Mouse (Mus musculus) gastrocnemius, postnatal 4 days (tissue): ENCODE data around the gene Bicra. TPM values are rescaled to one million over a fixed set of nuclear protein-coding genes. Genes with fewer than 3 reads are reported as not detected.

ENCODE experiments used
- DNase-seq, 2 experiments: peaks; one replicate each; pipeline ENCODE4 v3.0.0; 2021 to 2022; ENCODE audit warnings: low spot score in 2 of 2, mixed read lengths in 2 of 2
- total RNA-seq, 2 experiments: library from RNA; stranded (reverse); gene quantifications; 2 replicates each; pipeline ENCODE4 v1.2.3; 2021

Gene Bicra
- total RNA-seq, 2 experiments from 2014 or later = 12.1 to 12.6 TPM

DNA sequence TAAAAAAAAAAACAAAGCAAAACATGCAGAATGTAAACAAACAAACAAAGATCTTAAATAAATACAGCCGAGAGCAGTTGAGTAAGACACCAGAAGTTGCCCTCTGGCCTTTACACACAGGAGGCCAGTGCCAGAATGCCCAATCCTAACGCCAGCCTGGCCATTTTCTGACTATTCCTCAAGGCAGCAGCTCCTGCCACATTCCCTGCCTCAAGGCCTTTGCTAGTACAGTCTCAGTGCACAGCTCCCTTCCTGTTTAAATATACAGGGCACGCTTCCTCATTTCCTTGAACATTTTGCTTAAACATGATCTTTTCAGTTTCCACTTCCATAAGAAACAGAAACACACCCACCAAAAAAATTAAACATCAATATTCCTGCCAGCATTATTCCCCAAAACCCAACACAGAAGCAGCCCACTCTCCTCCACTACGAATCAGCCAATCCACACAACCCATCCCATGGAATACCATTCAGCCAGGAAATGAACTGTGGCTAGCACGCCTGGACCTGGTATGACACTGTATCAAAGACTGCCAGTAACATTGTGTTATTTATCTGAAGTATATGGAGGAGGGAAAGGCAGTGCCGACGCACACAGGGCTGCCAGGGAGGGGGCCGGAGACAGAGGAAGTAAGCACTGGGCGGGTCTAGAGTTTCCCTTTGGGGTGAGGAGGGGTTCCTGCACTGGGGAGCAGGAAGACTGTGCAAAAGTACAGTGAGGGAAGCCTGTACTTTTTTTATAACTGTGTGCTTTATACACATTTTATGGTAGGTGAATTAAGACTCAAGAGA is 29.5 kb downstream of the Bicra start:
- DNase-seq = no peak

DNA sequence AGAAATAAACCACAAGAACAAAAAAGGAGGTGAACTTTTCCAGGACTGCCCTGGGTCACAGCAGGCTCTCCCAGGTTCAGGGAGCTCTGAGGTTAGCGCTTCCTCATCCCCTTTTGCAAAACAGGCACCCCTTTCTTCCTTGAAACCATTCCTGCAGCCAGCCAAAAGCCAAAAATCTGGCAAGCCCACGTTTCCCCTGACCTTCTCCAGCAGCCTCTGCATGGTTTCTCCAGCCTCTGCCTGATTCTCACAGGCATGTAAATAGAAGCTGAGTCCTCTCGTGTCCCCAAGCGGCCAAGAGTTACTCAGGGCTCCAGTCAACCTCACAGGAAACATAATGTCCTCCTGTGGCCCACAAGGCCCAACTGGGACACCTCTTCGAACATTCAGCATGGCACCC is 32.3 kb downstream of the Bicra start:
- no peak for DNase-seq

DNA sequence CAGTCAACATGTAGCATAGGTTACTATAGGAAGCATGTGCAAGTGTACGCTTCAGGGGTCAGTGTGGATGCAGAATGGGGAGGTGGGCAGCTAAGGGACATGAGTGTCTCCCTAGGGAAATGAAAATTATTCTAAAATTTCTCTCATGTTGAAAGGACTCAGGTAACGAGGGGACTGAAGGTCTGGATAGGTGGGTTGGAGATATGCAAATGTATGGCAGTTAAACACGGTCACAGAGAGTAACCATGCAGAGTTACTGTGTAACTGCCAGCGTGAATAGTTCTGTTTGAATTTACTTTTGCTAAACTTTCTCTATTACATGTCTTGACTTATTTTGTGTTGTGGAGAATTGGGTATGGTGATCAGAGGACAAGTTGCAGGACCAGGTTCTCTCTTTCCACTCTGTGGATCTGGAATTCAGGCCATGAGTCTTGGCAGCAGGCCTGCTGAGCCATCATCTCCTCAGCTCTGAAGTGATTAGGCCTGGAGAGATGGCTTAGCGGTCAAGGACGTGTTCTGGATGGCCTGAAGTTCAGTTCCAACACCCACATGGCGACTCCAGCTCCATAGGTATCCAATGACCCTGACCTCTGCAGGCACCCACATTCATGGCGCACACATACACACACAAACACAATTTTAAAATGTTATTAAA is 33.1 kb downstream of the Bicra start:
- no peak for DNase-seq

DNA sequence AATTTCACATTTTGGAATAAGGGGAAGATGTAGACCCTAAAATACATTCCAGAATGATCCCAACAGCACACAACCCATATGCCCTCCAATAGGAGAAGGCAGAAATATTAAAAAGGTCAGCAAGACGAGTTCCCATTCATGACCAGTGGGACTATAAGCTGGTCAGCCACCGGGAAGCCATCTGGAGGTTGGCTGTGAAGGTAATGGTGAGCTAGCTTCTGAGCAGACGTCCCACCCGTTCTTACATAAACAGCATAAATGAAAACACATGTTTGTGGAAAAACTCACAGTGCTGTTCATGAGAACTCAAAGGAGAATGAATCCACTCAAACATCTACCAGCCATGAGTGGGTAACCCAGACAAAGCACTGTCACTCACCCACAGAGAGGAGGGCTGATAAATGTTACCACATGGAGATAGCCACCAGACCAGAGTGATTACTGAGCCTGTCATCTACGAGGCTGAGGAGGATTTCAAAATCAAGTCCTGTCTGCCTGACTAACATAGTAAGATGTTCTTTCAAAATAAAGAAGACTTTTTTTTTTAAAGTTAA is 33.9 kb downstream of the Bicra start:
- DNase-seq = no peak

- DNase-seq = no peak
These were observed 35.0 kb downstream of the Bicra start for GRCm38 (mm10) chr7:16012576-16013263.

GRCm38 (mm10) chr7:16011418-16012085 is 36.2 kb downstream of the Bicra start:
- no peak for DNase-seq

DNA sequence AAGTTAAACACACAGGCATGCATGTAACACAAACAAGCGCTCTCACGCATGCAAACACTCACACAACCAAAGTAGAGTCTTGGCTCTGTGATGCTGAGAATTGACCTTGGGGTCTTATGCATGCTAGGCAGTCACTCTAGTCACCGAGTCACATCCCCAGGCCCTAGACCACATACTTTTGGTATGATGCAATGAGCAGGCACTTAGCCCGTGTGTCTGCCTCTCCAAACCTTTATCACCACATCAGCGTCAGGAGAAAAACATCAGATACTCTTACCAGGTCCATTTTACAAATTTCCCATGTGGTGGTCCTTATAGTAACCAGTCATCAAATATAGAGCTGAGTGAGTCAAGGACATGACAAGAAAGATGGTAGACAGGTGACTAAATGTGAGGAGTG is 37.1 kb downstream of the Bicra start:
- no peak for DNase-seq

- DNase-seq = no peak
These were observed 38.1 kb downstream of the Bicra start for GRCm38 (mm10) chr7:16009636-16010035.

DNA sequence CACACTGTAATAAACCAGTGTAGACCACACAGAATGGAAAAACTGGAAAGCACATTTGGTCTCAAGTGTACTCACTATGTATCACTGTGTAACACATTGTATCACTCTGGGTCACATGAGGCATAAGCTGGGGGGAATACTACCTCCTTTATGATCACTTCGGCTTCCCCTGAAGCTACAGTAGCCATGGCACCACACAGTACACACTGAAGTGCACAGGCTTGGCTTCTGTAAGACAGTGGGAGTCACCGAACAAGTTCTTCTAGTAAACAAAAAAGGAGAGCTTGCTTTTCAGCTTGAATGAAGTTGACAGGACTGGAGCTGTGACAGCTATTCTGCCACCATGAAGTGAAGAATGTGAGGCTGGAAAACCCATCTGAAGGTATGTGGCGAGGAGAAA is 42.7 kb downstream of the Bicra start:
- no peak for DNase-seq

DNA sequence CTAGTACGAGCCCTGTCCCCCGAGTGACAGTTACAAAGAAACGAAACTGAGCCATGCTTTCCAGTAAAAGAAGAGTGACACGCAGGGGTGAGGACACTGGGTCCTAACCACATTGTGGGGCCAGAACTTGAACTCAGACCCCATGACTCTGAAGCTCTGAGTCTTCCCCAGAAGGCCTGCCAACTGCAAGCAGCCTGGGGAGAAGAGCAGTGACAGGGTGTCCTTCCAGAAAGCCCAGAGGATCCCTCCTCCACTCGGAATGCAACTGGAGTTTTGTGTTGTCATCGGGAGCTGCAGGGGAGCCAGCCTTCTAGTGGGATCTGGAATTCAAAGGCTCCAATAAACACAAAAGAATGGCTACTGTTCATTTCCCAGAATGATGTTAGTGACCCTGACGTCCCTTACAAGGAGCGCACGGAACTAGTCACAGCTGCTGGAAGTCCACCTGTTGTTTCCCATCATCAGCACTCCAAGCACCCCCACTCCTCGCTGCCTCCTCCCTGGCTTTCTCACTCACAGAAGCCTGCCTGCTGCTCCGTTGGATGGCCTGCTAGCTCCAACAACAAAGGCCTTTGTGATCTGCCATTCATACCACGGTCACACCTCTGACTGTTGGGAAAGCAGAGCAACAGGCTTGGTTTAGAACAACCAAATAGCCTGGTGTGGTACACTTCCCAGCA is 43.4 kb downstream of the Bicra start:
- peak in 1 of 2 experiments; percentile 41 for DNase-seq

DNA sequence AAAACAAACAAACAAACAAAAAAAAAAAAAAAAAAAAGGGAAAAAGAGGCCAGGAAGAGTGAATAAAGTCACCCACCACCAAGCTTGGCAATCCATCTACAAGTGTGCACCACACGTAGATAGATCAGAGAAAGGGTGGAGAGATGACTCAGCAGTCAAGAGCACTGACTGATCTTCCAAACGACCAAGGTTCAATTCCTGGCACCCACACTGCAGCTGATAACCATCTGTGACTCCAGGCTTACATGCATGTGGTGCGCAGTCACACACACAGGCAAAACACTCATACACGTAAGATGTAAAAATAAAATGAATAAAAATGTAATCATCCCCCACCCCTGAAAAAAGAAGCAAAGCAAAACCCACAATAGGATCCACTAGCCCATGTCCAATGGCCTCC is 44.7 kb downstream of the Bicra start:
- DNase-seq = no peak

GRCm38 (mm10) chr7:16002171-16002570 is 45.5 kb downstream of the Bicra start:
- peak; percentile 54 to 78 for DNase-seq

- DNase-seq = no peak
These were observed 46.0 kb downstream of the Bicra start for GRCm38 (mm10) chr7:16001691-16002090.

DNA sequence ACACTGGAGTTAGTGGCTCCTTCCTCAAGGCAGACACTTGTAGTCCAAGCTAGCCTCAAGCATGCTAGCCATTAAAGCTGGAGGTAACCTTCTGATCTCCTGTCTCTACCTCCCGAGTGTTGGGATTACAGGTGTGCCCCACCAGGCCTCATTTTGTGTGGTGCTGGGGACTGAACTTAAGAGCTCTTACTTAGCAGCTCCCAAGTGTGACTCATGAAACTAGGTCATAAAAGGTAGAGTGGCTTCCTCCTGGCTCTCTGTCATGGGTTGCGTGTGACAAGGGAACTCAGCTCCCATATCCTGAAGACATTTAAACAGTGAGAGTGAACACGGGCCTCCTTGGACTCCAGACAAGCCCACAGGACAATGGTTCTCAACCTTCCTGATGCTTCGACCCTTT is 53.9 kb downstream of the Bicra start:
- DNase-seq = no peak

- DNase-seq = no peak
These were observed 54.6 kb downstream of the Bicra start for GRCm38 (mm10) chr7:15993152-15993551.

GRCm38 (mm10) chr7:15991764-15992163 is 56.0 kb downstream of the Bicra start:
- no peak for DNase-seq

- no peak for DNase-seq
These were observed 59.9 kb downstream of the Bicra start for GRCm38 (mm10) chr7:15987661-15988356.

- no peak for DNase-seq
These were observed 64.9 kb downstream of the Bicra start for GRCm38 (mm10) chr7:15982729-15983407.

DNA sequence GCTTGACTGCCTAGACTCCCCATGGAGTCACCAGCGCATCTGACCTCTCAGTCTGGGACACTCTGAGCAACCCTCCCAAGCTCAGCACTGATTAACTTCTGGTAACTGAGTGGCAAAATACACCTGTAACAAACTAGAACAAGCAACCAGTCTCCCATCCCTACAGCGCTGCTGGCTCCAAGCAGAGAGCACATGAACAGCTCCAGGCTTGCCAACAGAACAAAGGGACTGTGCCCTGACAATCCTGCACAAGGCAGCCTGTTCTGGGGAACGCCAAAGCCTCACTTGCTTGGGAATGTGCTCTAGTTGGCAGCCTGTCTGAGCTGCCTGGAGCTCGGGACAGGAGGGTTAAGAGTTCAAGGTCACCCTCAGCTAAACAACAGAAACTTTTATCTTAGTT is 66.2 kb downstream of the Bicra start:
- DNase-seq = no peak

DNA sequence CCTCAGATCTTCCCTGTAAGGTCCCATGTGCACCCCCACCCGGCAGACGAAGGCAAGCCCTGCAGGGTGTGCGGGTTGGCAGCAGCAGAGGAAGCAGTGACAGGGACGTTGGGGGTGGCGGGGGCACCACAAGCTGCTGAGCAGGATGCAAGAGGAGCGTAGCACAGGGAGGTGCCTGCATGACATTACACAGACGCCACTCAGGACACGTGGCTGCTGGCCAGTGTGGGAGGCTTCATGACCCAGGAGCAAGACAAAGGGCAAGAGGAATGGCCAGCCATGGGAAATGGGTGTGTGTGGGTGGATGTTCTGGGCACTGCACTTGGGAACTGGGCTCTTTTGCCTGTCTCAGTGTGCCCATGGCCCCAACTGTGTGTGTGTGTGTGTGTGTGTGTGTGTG is 67.5 kb downstream of the Bicra start:
- DNase-seq = no peak
